8 mouse cellular contexts compared by ENCODE assay signal in the genomic region with DNA sequence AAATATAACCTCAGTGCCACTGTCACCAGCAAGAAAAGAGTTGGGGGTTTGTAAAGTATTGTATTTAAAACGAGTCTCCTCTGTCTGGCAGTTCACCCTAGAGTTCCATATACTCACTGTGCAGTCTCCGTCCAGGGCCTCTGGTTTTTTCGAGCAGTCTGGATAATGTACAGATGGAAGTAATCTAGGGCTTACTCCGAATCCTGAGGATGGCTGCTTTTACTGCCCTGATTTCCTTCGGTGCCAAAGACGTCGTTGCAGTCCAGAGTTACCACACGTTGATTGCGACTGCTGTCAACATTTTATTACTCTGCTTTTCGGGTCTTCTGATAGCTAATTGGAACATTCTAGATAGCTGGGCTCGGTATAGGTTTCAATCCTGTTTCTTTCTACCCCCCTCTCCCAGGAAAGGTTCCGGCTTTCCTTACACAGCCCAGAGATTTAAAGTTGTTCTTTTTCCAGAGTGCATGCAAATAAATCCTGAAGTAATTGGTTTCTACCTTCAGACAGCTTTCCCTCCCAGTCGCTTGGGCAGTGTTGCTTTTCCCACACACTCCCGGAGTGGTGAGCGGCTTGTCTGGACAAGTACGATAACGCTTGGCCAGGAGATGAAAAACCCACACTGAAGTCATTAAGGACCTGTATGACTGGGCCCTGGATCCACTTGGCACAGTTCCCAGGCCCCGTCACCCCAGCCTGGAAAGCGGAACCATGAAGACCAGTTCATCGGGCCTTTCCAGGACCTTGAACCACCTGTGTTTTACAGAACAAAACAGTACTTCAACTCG.
DNase-seq lines count a peak whose midpoint lies in the region; ATAC-seq and TF ChIP-seq lines count a peak whose summit lies in the region.

No protein-coding gene starts in this region.

- no peak overlapping the region for H3K9ac ChIP-seq in heart, adult 2 months (ENCODE audit: low read depth, low read length)
- H3K9ac ChIP-seq in kidney, embryonic 15.5 days, result no peak overlapping the region
- H3K9ac ChIP-seq in stomach, embryonic 16.5 days (ENCODE audit: low read length), result no peak overlapping the region

- H3K36me3 ChIP-seq in heart, adult 2 months (ENCODE audit: control insufficient read depth, insufficient read depth, low read length), result peaks cover 2% of the 10 kb centered on the region; the same call in 1 of the 2 replicates
- H3K36me3 ChIP-seq in kidney, embryonic 15.5 days, result no peaks in the 10 kb centered on the region
- H3K36me3 ChIP-seq in stomach, embryonic 16.5 days (ENCODE audit: control insufficient read depth, insufficient read depth, low read length), result no peaks in the 10 kb centered on the region

- WGBS in heart, adult 2 months, result 21% methylated on average over 21 of the region's 21 CpGs
- 14% methylated on average over 21 of the region's 21 CpGs for WGBS in kidney, embryonic 15.5 days
- WGBS in stomach, embryonic 16.5 days, result 33% methylated on average over 21 of the region's 21 CpGs

- intact Hi-C loops in heart, adult 2 months (cut with DNase I), result loop anchor here (5.0 kb wide), 1 partner anchor 135 kb away; no protein-coding TSS in a partner anchor

- peak; percentile 9 to 29 for DNase-seq in adrenal gland, adult 18-20 months (ENCODE audit: low spot score in 2 of 2)
- DNase-seq in adrenal gland, adult 8-10 months, result no peak
- peak; percentile 69 to 77 for DNase-seq in heart, adult 2 months
- DNase-seq in cerebellum, postnatal 36 days, result no peak
- DNase-seq in frontal cortex, postnatal 36 days (ENCODE audit: low spot score in 2 of 2), result no peak
- DNase-seq in adipocyte (ENCODE audit: low spot score), result no peak

- H3K9me3 ChIP-seq in kidney, embryonic 15.5 days (replicated peaks), result no peaks in the 10 kb centered on the region
- H3K9me3 ChIP-seq in stomach, embryonic 16.5 days (replicated peaks; ENCODE audit: control insufficient read depth, low read length), result no peaks in the 10 kb centered on the region

- H3K4me3 ChIP-seq in heart, adult 2 months, result peak overlapping the region; percentile 31
- H3K4me3 ChIP-seq in kidney, embryonic 15.5 days (replicated peaks), result no peak overlapping the region
- peak overlapping the region; percentile 24 for H3K4me3 ChIP-seq in stomach, embryonic 16.5 days (replicated peaks; ENCODE audit: low read length)

- peak overlapping the region; percentile 34 for H3K4me2 ChIP-seq in kidney, embryonic 15.5 days
- peak overlapping the region; percentile 40 for H3K4me2 ChIP-seq in stomach, embryonic 16.5 days (ENCODE audit: low read depth, low read length)

- peaks cover 7% of the 10 kb centered on the region for H3K4me1 ChIP-seq in heart, adult 2 months (ENCODE audit: control insufficient read depth, insufficient read depth, low read length)
- H3K4me1 ChIP-seq in kidney, embryonic 15.5 days, result peaks cover 48% of the 10 kb centered on the region
- H3K4me1 ChIP-seq in stomach, embryonic 16.5 days (ENCODE audit: control insufficient read depth, insufficient read depth, low read length), result peaks cover 14% of the 10 kb centered on the region

- TF ChIP-seq EP300 in heart, adult 2 months (IDR thresholded peaks at IDR 0.05; ENCODE audit: insufficient read depth, low read depth, low read length), result no peak

- no peak for TF ChIP-seq CTCF in heart, adult 2 months (IDR thresholded peaks at IDR 0.05)

- no peak for TF ChIP-seq POLR2A in heart, adult 2 months (IDR thresholded peaks at IDR 0.05; ENCODE audit: insufficient read depth, low read depth, low read length)

- ATAC-seq in kidney, embryonic 15.5 days (replicated peaks; ENCODE audit: low FRiP score), result peak; percentile 50
- peak; percentile 71 for ATAC-seq in stomach, embryonic 16.5 days (ENCODE audit: insufficient read depth, low FRiP score)

- 0 out of 2 replicates have a peak, but pooled peaks cover 3% of the 10 kb centered on the region for H3K79me2 ChIP-seq in heart, adult 2 months (replicated peaks; ENCODE audit: control insufficient read depth, insufficient read depth, low read length)

- H3K27ac ChIP-seq in heart, adult 2 months, result peak overlapping the region; percentile 65
- H3K27ac ChIP-seq in kidney, embryonic 15.5 days, result 0 out of 2 replicates have a peak overlapping the region, but pooled peaks have one; percentile 9
- peak overlapping the region; percentile 65 for H3K27ac ChIP-seq in stomach, embryonic 16.5 days (ENCODE audit: low read length)

- H3K27me3 ChIP-seq in heart, adult 2 months (ENCODE audit: control insufficient read depth, insufficient read depth, low read length), result no peaks in the 10 kb centered on the region
- peaks cover 12% of the 10 kb centered on the region; the same call in 1 of the 2 replicates for H3K27me3 ChIP-seq in kidney, embryonic 15.5 days
- H3K27me3 ChIP-seq in stomach, embryonic 16.5 days (ENCODE audit: control insufficient read depth, insufficient read depth, low read length), result no peaks in the 10 kb centered on the region; the same call in 1 of the 2 replicates

Comparison
In these comparisons a context has a peak if more than half of its experiments do, and no peak if none do; other contexts are left out.
1. DNase-seq: peak in adrenal gland, adult 18-20 months (2 of 2) and heart, adult 2 months (2 of 2); none in adrenal gland, adult 8-10 months (single experiment), cerebellum, postnatal 36 days (0 of 2), frontal cortex, postnatal 36 days (0 of 2) and adipocyte (single experiment).
2. H3K27ac ChIP-seq: peak in every context shown above with its lines; median percentile 65 in heart, adult 2 months; 65 in stomach, embryonic 16.5 days; 9 in kidney, embryonic 15.5 days.